Mouse (Mus musculus) kidney, embryonic 15.5 days (tissue): Measurements from ENCODE around the gene Gpr33. TPM values are rescaled to one million over a fixed set of nuclear protein-coding genes. Genes with fewer than 3 reads are reported as not detected.

Source experiments
- ATAC-seq: fragments of 200-750 bp; cut with Nextera tagmentation; replicated peaks from 2 replicates; pipeline ENCODE4 v1.8.0; 2017; ENCODE audit warnings: moderate TSS enrichment; ENCODE audit not compliant: low FRiP score
- H3K27ac ChIP-seq: fragments of 300-500 bp; sonication (generic); 2 replicates; pipeline ENCODE4 v1.5.1; 2015; ENCODE audit warnings: mild to moderate bottlenecking, inconsistent platforms
- H3K27me3 ChIP-seq: fragments of 300-500 bp; sonication (generic); 2 replicates; pipeline ENCODE4 v1.6.1; 2015; ENCODE audit warnings: inconsistent platforms
- H3K36me3 ChIP-seq: fragments of 300-500 bp; sonication (generic); 2 replicates; pipeline ENCODE4 v1.6.1; 2015; ENCODE audit warnings: inconsistent platforms
- H3K4me1 ChIP-seq: fragments of 300-500 bp; sonication (generic); 2 replicates; pipeline ENCODE4 v1.6.1; 2015; ENCODE audit warnings: inconsistent platforms
- H3K4me2 ChIP-seq: fragments of 300-500 bp; sonication (generic); 2 replicates; pipeline ENCODE4 v1.6.1; 2015; ENCODE audit warnings: moderate library complexity, mild to moderate bottlenecking, inconsistent platforms
- H3K4me3 ChIP-seq: fragments of 300-500 bp; sonication (generic); replicated peaks from 2 replicates; pipeline ENCODE4 v1.5.1; 2015; ENCODE audit warnings: mild to moderate bottlenecking, inconsistent platforms
- H3K9ac ChIP-seq: fragments of 300-500 bp; sonication (generic); 2 replicates; pipeline ENCODE4 v1.6.1; 2015; ENCODE audit warnings: mild to moderate bottlenecking, inconsistent platforms
- H3K9me3 ChIP-seq: fragments of 300-500 bp; sonication (generic); replicated peaks from 2 replicates; pipeline ENCODE4 v1.6.1; 2016; ENCODE audit warnings: inconsistent platforms
- WGBS: fragments of 180-500 bp; shearing (Covaris S2); methylation state at CpG from one replicate; pipeline ENCODE4 v1.1.7; 2015; ENCODE audit warnings: mixed read lengths; 5-methylcytosine and 5-hydroxymethylcytosine counted together
- polyA plus RNA-seq: library from polyadenylated mRNA; unstranded; fragments of >200 nt; fragmentation: Nextera tagmentation; extraction: Ambion mirVana; gene quantifications from 2 replicates; pipeline ENCODE4 v1.2.1, GENCODE M21; 2015

Gene Gpr33
- polyA plus RNA-seq, 1 experiment from 2014 or later, result not detected

DNA sequence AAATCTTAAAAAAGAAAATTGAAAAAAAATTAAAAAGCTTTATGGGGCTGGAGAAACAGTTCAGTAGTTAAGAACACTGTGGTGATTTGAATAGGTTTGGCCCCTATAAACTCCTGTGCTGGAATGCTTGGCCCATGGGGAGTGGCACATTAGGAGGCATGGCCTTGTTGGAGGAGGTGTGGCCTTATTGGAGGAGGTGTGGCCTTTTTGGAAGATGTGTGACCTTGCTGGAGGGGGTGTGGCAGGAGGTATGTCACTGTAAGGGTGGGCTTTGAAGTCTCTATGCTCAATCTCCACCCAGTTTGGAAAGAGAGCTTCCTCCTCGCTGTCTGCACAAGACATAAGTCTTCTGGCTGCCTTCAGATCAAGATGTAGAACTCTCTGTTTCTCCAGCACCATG lies 53.5 kb downstream of the Gpr33 start:
- H3K27me3 ChIP-seq, result no peaks in the 10 kb centered on the region
- H3K9me3 ChIP-seq, result no peaks in the 10 kb centered on the region
- peaks cover 8% of the 10 kb centered on the region for H3K4me1 ChIP-seq
- no peak overlapping the region for H3K9ac ChIP-seq
- no peak overlapping the region for H3K4me2 ChIP-seq
- H3K4me3 ChIP-seq, result no peak overlapping the region
- H3K36me3 ChIP-seq, result no peaks in the 10 kb centered on the region
- WGBS, result 81% methylated on average over 1 of the region's 1 CpGs
- H3K27ac ChIP-seq, result no peak overlapping the region
- ATAC-seq, result no peak

Other genes with a start within 250 kb of the Gpr33 start
- gene Hectd1, start 198.5 kb downstream of the Gpr33 start, polyA plus RNA-seq, result 36.4 and 40.8 TPM in 2 replicates
- gene Heatr5a, start 56.7 kb downstream of the Gpr33 start, polyA plus RNA-seq, result 9.6 and 11.0 TPM in 2 replicates
- gene Dtd2, start 21.6 kb downstream of the Gpr33 start, polyA plus RNA-seq, result 25.6 and 27.8 TPM in 2 replicates
- 14.6 and 15.7 TPM in 2 replicates for gene Nubpl, start 69.7 kb upstream of the Gpr33 start, polyA plus RNA-seq